13 mouse cellular contexts compared by ENCODE assay signal in genomic region chr8:12548255-12548654, GRCm38 (mm10). TPM values are rescaled to one million over a fixed set of nuclear protein-coding genes. Genes with fewer than 3 reads are reported as not detected.
DNase-seq lines count a peak whose midpoint lies in the region; ATAC-seq and TF ChIP-seq lines count a peak whose summit lies in the region.
"Had no signal": no experiment of that assay in that cellular context is flagged by ENCODE, and none has a peak within 500 bp of the region (broad histone marks: within the 10 kb centered on the region; RNA-seq: fewer than 3 reads in every experiment).

No protein-coding gene starts in this region.

- peak; percentile 46 for DNase-seq in midbrain, embryonic 10.5 days (ENCODE audit: low spot score)
- DNase-seq in midbrain, postnatal 0 days (ENCODE audit: low spot score): no peak
- peak; percentile 63 for DNase-seq in retina, postnatal 1 day
- DNase-seq in kidney, postnatal 4 days: no peak
- DNase-seq: kidney, adult 9 months; lung, postnatal 10 days had no signal

- peaks cover 50% of the 10 kb centered on the region for H3K27me3 ChIP-seq in midbrain, embryonic 10.5 days (ENCODE audit: low read depth, poor library complexity, severe bottlenecking)
- 0 out of 2 replicates have a peak, but pooled peaks cover 4% of the 10 kb centered on the region for H3K27me3 ChIP-seq in midbrain, postnatal 0 days (ENCODE audit: insufficient read depth, low read length)
- H3K27me3 ChIP-seq in forebrain, embryonic 15.5 days: no peaks in the 10 kb centered on the region
- H3K27me3 ChIP-seq in limb, embryonic 13.5 days: peaks cover 35% of the 10 kb centered on the region

- no peak overlapping the region for H3K4me2 ChIP-seq in midbrain, postnatal 0 days (ENCODE audit: low read depth, low read length, poor library complexity, severe bottlenecking)
- 0 out of 2 replicates have a peak overlapping the region, but pooled peaks have one; percentile 2 for H3K4me2 ChIP-seq in forebrain, embryonic 15.5 days (replicated peaks)
- no peak overlapping the region; the same call in 1 of the 2 replicates for H3K4me2 ChIP-seq in limb, embryonic 13.5 days (replicated peaks)

- no peak overlapping the region for H3K9ac ChIP-seq in midbrain, postnatal 0 days (replicated peaks; ENCODE audit: low read length, poor library complexity, severe bottlenecking)
- no peak overlapping the region for H3K9ac ChIP-seq in forebrain, embryonic 15.5 days (replicated peaks)
- H3K9ac ChIP-seq in limb, embryonic 13.5 days: no peak overlapping the region

- H3K4me3 ChIP-seq in midbrain, embryonic 10.5 days: peak overlapping the region; percentile 20
- H3K4me3 ChIP-seq in midbrain, postnatal 0 days (ENCODE audit: low read depth, low read length): no peak overlapping the region
- H3K4me3 ChIP-seq in forebrain, embryonic 15.5 days: no peak overlapping the region
- no peak overlapping the region for H3K4me3 ChIP-seq in limb, embryonic 13.5 days

- H3K9me3 ChIP-seq in midbrain, embryonic 10.5 days (replicated peaks): peaks cover 4% of the 10 kb centered on the region
- no peaks in the 10 kb centered on the region for H3K9me3 ChIP-seq in midbrain, postnatal 0 days (ENCODE audit: low read length)
- no peaks in the 10 kb centered on the region for H3K9me3 ChIP-seq in forebrain, embryonic 15.5 days
- peaks cover 5% of the 10 kb centered on the region; the same call in 1 of the 2 replicates for H3K9me3 ChIP-seq in limb, embryonic 13.5 days

- ATAC-seq in midbrain, postnatal 0 days (ENCODE audit: low FRiP score): no peak
- peak; percentile 92 for ATAC-seq in forebrain, embryonic 15.5 days (replicated peaks)
- 0 out of 2 replicates have a peak, but pooled peaks have one; percentile 24 for ATAC-seq in limb, embryonic 13.5 days (ENCODE audit: low FRiP score, low read depth)
- no peak for ATAC-seq in monocyte, adult 5-6 weeks (replicated peaks; ENCODE audit: insufficient number of reproducible peaks, low FRiP score, low TSS enrichment, poor library complexity, severe bottlenecking)
- no peak for ATAC-seq in megakaryocyte progenitor cell, adult 5-6 weeks (replicated peaks; ENCODE audit: poor library complexity)

- no peaks in the 10 kb centered on the region for H3K36me3 ChIP-seq in midbrain, embryonic 10.5 days
- no peaks in the 10 kb centered on the region for H3K36me3 ChIP-seq in midbrain, postnatal 0 days (ENCODE audit: insufficient read depth, low read length)
- no peaks in the 10 kb centered on the region for H3K36me3 ChIP-seq in forebrain, embryonic 15.5 days
- H3K36me3 ChIP-seq in limb, embryonic 13.5 days: no peaks in the 10 kb centered on the region

- WGBS in midbrain, embryonic 10.5 days: 5% methylated on average over 15 of the region's 15 CpGs
- 18% methylated on average over 15 of the region's 15 CpGs for WGBS in midbrain, postnatal 0 days
- 3% methylated on average over 15 of the region's 15 CpGs for WGBS in forebrain, embryonic 15.5 days
- 4% methylated on average over 15 of the region's 15 CpGs for WGBS in limb, embryonic 13.5 days

- no peak for TF ChIP-seq CTCF in midbrain, postnatal 0 days (IDR thresholded peaks at IDR 0.05)

- peak overlapping the region; percentile 70 for H3K27ac ChIP-seq in midbrain, embryonic 10.5 days (replicated peaks)
- no peak overlapping the region for H3K27ac ChIP-seq in midbrain, postnatal 0 days (ENCODE audit: low read depth, low read length)
- H3K27ac ChIP-seq in forebrain, embryonic 15.5 days (replicated peaks): peak overlapping the region; percentile 13
- no peak overlapping the region for H3K27ac ChIP-seq in limb, embryonic 13.5 days

- H3K4me1 ChIP-seq in midbrain, embryonic 10.5 days: peaks cover 29% of the 10 kb centered on the region
- H3K4me1 ChIP-seq in midbrain, postnatal 0 days (ENCODE audit: insufficient read depth, low read length): no peaks in the 10 kb centered on the region
- H3K4me1 ChIP-seq in forebrain, embryonic 15.5 days: peaks cover 16% of the 10 kb centered on the region
- H3K4me1 ChIP-seq in limb, embryonic 13.5 days: 0 out of 2 replicates have a peak, but pooled peaks cover 3% of the 10 kb centered on the region

RNA-seq across cellular contexts. Expression of gene Spaca7, which starts 24.6 kb away (rescaled TPM):
- not detected in 2 replicates for polyA plus RNA-seq in midbrain, embryonic 10.5 days (2016; fragmentation: Nextera tagmentation; extraction: Ambion mirVana)
- not detected in 2 replicates for total RNA-seq in midbrain, postnatal 0 days (2014; rRNA removed)
- not detected in 2 replicates for polyA plus RNA-seq in midbrain, postnatal 0 days (2015; fragmentation: Nextera tagmentation; extraction: Ambion mirVana)
- not detected in 2 replicates for polyA plus RNA-seq in forebrain, embryonic 15.5 days (2015; fragmentation: Nextera tagmentation; extraction: Ambion mirVana)
- not detected in 2 replicates for polyA plus RNA-seq in limb, embryonic 13.5 days (2015; fragmentation: Nextera tagmentation; extraction: Ambion mirVana)
- not detected in 3 replicates for total RNA-seq in monocyte, adult 5-6 weeks (2017)
- not detected in 2 replicates for total RNA-seq in megakaryocyte progenitor cell, adult 5-6 weeks (2015)
- total RNA-seq in megakaryocyte progenitor cell, adult 5-6 weeks (2017): not detected in 2 replicates
- total RNA-seq: granulocyte monocyte progenitor cell, adult 5-6 weeks; liver, adult 2 months had no signal
- polyA plus RNA-seq: heart, postnatal 0 days; liver, adult 2 months had no signal

Comparison
In these comparisons a context has a peak if more than half of its experiments do, and no peak if none do; other contexts are left out.
1. DNase-seq: peak in midbrain, embryonic 10.5 days (single experiment) and retina, postnatal 1 day (single experiment); none in midbrain, postnatal 0 days (single experiment) and kidney, postnatal 4 days (0 of 2).
2. H3K27ac ChIP-seq: peak in midbrain, embryonic 10.5 days (single experiment) and forebrain, embryonic 15.5 days (single experiment); none in midbrain, postnatal 0 days (single experiment) and limb, embryonic 13.5 days (single experiment).
3. ATAC-seq: peak in forebrain, embryonic 15.5 days (single experiment) and limb, embryonic 13.5 days (single experiment); none in midbrain, postnatal 0 days (single experiment), monocyte, adult 5-6 weeks (single experiment) and megakaryocyte progenitor cell, adult 5-6 weeks (single experiment).